Mouse (Mus musculus) heart, postnatal 14 days (tissue): ENCODE data around the gene Gm45234. TPM values are rescaled to one million over a fixed set of nuclear protein-coding genes. Genes with fewer than 3 reads are reported as not detected.
"Not testable (repeated sequence)": the region's sequence is repeated elsewhere in the genome, so short reads cannot be mapped to it uniquely, and the experiment has no call there.

Experiments used
- DNase-seq, 2 experiments: peaks; one replicate each; pipeline ENCODE4 v3.0.0; 2021 to 2022
- intact Hi-C: fragments of 180-260 bp; cut with DNase I; formaldehyde crosslinking; loops from one replicate; pipeline ENCODE4 v1.15.1; 2025
- long read RNA-seq, 2 experiments: library from polyadenylated mRNA; stranded (forward); transcript quantifications; one replicate each; pipeline ENCODE4 v2.0.0; 2021
- total RNA-seq, 2 experiments: library from RNA; stranded (reverse); gene quantifications; 2 replicates each; pipeline ENCODE4 v1.2.3; 2021

Gm45234 gene
- 1 to 10 TPM in 1 of 2 experiments, not detected in 1; 1.5 TPM for total RNA-seq
- long read RNA-seq, experiment 1: 0 reads
- long read RNA-seq, experiment 2: 0 reads

DNA sequence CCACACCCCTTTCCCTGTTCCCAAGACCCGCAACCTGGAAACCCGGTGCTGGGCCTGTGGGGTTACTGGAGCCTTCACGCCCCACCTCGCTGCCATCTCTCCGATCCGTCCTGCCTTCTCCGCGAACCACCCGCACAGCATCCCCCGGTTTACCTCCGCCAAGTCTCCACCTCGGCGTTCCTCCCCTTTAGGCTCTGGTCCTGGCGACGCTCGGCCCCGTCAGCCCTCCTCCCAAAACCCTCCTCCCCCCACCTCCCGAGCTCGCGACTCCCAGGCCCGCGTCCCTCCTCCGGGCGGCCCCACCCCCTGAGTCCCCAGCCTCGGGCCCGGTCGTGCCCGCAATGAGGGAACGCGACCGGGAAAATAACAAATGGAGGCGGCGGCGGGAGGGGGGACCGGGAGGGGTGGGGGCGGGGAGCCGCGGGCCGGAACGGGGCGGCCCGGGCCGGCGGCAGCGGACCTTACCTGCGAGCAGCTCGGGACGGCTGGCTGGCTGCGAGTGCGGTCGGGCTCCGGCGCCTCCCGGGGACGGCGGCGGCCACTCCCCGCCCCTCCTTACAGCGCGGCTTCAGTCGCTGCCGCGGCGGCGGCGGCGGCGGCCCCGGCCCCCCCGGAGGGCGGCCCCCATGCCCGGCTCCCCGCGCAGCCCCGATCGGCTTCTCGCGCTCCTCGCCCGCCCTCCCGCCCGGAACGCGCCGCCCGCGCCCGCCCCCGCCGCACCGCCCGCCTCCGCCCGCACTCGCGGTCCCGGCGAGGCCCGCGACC lies at the start of gene Gm45234, which contains the start of gene Atn1:
Gene Gm45234 (minus strand): TSS at position 191 of the 765 bp plus-strand sequence.
Gene Atn1 (minus strand): TSS at position 694 of the 765 bp plus-strand sequence.
- DNase-seq: peak; percentile 80
- intact Hi-C loops: loop anchor here (2.0 to 5.0 kb wide), 4 partner anchors 15 to 244 kb away; partner anchors contain the start of genes C1ra, C1rb, Grcc10 and Spsb2

DNA sequence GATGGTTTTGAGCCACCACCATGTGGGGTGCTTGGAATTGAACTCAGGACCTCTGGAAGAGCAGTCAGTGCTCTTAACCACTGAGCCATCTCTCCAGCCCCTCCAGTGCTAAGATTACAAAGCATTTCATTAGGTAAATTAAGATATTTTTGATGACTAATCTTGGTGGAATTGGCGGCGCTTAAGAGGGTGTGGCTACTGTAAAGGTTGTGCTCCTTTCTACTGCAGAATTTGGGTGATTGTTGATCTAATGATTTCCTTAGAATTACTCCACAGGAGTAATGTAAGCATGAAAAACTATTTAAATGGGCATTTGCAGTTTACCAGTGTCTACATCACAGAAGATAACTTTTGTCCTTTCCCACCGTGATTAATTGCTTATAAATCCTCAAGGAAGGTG lies 48.5 kb upstream of the Gm45234 start:
- DNase-seq: no peak
- intact Hi-C loops: loop anchor here (1.0 kb wide), 1 partner anchor 8 kb away; no protein-coding TSS in a partner anchor

DNA sequence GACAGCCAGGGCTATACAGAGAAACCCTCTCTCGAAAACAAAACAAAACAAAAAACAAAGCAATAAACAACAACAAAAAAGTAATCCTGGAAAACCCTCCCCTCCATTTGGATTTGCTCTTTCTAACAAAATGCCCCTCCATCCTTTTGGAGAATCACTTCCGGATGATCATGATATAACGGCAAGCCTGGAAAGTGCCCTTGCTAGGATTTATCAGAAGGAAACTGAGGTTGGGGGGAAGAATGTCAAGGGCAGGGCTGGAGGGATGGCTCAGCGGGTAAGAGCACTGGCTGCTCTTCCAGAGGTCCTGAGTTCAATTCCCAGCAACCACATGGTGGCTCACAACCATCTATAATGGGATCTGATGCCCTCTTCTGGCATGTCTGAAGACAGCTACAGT lies 47.9 kb upstream of the Gm45234 start:
- intact Hi-C loops: loop anchor here (1.0 kb wide), 1 partner anchor 7 kb away; no protein-coding TSS in a partner anchor
- not testable (repeated sequence) for DNase-seq

DNA sequence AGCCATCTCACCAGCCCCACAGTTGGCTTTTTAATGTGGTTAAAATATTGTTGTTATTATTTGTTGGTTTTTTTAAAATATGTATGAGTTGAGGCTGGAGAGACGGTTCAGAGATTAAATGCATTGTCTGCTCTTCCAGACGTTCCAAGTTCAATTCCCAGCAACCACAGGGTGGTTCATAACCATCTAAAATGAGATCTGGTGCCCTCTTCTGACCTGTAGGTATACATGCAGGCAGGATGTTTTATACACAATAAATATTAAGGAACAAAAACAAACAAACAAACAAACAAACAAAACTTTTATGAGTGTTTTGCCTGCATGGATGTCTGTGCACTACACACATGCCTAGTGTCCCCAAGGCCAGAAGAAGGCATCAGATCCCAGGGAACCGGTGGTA lies 47.2 kb upstream of the Gm45234 start:
- intact Hi-C loops: no loop called here
- no peak for DNase-seq

DNA sequence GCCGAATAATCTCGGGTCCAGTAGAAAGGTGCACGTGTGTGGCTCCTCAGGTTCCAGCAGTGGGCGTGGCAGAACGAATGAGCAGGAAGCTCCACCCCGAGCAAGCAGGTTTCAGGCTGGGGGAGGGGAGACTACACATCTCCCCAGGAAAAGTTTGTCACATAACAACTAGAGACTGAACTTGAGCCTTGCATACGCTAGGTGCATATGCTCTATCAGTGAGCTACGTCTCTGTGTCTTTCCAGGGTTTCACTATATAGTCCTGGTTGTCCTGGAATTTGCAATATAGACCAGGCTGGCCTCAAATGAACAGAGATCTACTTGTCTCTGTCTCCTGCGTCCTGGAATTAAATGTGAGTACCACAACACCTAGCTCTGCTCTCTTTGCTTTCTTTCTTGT lies 46.6 kb upstream of the Gm45234 start:
- intact Hi-C loops, DNase-seq: not testable (repeated sequence)

DNA sequence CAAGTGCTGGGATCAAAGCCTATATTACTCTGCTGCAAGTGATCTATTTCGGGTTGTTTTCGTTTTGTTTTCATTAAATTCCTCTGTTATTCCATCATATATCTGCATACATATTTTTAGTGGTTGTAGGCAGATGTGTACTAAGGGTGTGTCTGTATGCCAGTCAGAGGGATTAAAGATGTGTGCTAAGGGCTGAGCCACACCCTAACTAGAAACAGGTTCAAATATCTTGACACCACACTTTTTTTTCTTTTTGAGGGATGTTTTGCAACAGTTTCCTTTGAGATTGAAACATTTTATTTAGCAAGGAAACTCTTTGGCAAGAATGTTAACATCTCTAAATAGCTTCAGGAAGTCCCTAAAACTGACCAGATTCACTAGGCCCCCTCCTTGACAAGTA lies 40.4 kb upstream of the Gm45234 start:
- intact Hi-C loops: loop anchor here (1.0 kb wide), 1 partner anchor 8 kb away; no protein-coding TSS in a partner anchor
- no peak for DNase-seq

DNA sequence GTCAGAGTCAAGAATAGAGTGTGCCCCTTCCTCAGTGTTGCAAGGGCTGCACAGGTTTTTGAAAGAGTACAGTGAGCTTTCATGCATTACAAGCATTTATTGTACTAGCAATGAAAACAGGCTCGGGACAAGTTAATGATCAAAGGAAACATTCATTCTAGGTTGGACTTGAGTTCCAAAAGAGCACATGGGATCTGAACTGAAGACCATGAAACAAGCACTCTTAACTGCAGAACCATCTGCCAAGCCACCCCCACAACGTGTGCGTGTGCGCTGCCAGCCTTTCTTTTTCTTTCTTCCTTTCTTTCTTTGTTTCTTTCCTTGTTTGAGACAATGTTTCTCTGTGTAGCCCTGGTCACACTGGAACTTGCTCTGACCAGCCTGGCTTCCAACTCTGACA lies 40.0 kb upstream of the Gm45234 start:
- intact Hi-C loops: loop anchor here (1.0 kb wide), 1 partner anchor 9 kb away; no protein-coding TSS in a partner anchor
- DNase-seq: no peak

DNA sequence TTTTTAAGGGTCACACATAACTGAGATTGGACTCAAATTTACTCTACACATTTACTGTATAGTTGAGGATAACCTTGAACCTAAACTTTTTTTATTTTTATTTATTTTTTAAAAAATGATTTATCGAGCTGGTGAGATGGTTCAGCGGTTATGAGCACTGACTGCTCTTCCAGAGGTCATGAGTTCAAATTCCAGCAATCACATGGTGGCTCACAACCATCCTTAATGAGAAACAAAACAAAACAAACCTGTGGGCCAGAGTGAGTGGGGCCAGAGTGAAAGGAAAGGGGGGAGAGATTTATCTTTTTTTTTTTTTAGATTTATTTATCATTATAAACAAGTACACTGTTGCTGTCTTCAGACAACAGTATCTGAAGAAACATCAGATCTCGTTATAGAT lies 36.1 kb upstream of the Gm45234 start:
- intact Hi-C loops: no loop called here
- no peak for DNase-seq

DNA sequence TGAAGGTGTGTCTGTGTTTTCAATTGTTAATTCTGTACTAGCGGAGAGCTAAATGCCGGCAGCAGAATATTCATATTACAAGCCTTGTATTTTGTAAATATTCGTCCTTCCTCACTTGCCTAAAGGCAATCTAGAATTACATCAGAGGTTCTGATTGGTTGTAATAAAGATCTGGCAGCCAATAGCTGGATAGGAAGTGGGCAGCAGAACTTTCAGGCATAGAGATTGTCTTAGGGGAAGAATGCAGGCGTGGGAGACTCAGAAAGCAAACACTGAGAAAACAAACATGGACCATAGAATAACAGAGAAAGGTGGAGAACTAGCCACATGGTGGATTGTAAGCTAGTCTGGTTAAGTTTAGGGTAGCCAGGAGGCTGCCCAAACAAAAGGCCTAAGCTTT lies 34.3 kb upstream of the Gm45234 start:
- DNase-seq: no peak
- intact Hi-C loops: no loop called here

DNA sequence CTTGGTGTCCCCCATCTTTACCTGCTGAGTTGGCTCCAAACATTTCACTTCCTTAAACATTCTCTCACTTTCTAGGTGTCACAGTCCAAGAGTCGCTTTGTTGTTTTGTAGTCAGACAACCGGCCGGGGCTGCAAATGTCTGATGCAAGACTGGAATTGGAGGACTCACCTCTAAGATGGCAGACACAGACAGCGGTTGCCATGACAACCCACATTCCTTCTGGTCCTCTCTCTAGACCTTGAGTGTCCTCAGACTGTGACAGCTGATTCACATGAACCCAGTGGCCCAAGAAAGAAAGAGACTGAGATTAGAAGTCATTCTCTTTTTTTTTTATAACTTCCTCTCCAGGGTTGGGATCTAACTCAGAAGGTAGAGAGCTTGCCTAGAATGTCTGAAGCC lies 33.7 kb upstream of the Gm45234 start:
- no peak for DNase-seq
- intact Hi-C loops: no loop called here

DNA sequence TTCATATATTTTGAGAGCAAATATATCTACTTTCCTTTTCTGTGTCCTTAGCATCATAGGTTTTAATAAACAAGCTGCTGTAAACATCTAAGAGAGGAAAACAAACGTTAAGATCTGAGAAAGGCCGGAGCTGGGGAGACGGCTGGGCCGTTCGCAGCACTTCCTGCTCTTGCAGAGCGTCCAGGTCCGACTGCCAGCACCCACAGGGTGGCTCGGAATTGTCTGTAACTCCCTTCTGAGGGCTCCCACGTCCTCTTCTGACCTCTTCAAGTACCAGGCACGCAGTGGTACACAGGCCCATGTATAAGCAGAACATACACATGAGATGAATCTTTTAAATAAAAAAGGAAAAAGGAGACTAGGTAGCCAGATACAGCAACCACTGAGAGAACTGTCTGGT lies 31.9 kb upstream of the Gm45234 start:
- intact Hi-C loops: no loop called here
- no peak for DNase-seq

DNA sequence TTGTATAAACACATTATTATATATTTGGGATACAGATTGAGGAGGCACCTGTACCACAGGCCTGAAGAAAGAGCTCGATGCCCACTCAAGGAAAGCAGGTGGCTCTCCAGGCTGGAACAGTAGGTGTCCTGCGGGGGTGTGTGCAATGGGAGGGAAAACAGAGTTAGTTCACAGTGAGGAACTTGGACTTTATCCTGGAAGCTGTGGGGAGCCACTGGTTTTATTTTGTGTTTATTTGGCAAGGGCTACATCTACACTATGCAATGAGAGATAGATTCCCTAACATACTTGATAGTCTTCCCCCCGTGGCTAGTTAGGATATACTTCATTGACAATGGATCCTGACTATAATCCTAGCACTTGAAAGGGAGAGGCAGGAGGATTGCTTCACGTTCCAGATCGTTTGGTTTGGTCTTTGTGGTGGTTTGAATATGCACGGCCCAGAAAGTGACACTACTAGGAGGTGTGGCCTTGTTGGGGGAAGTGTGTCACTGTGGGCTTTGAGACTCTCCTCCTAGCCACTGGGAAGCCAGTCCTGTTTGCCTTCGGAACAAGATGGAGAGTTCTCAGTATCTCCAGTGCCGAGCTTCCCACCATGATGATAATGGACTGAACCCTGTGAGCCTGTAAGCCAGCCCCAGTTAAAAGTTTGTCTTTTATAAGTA lies 31.1 kb upstream of the Gm45234 start:
- intact Hi-C loops: no loop called here
- DNase-seq: no peak

DNA sequence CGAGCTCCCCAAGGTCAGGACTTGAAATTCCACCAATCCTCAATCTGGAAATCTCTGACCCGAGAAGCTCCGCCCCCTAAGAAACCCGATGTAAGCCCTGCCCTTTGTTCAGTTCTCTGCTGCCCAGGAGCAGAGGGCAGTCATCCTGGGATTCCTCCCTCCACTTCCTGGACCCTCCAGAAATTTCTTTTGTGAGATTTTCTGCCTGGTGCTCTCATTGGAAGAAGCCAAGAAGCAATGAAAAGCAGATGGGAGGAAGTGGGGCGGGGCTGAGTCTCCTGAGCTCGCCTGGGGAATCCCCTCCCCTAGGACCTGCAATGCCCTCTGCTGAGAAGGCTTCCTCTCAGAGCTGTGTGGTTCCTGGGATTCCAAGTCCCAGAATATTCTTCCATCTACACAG lies 26.6 kb upstream of the Gm45234 start:
- DNase-seq: peak in 1 of 2 experiments; percentile 43
- intact Hi-C loops: no loop called here

DNA sequence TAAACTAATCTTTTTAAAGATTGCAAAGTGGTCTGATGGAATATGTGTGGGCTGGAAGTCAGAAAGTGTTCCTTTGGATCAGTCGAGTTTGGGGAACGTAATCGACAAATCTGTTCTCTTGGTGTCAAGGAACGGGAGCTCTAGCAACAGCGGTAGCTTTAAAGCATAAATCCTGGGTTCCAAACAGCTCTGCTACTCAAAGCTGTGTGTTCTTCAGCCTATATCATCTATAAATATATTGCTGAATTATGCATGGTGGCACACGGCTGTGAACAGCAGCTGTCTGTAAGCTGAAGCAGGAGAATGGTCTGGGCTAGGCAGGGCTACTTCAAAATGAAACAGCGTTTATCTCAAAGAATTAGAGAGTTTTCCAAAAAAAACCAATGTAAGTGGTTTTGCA lies 25.1 kb upstream of the Gm45234 start:
- intact Hi-C loops: no loop called here
- no peak for DNase-seq

DNA sequence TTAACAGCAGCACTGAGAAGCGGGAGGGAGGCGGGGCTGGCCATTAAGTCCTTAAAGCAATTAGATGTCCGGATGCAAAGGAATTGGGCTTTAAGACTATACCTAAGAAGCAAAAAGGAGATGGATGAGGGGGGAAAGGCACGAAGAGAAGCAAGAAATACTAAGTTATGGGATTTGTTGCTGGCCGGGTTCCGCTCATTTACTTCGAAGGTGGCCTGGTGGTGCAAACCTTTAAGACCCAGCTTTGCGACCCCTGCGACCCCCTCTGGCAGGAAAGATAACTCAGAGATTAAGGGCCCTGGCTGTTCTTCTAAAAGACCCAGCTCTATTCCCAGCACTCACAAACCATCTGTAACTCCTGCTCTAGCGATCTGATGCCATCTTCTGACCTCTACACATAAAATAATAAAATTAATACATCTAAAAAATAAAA lies 24.2 kb upstream of the Gm45234 start:
- intact Hi-C loops: no loop called here
- DNase-seq: no peak

DNA sequence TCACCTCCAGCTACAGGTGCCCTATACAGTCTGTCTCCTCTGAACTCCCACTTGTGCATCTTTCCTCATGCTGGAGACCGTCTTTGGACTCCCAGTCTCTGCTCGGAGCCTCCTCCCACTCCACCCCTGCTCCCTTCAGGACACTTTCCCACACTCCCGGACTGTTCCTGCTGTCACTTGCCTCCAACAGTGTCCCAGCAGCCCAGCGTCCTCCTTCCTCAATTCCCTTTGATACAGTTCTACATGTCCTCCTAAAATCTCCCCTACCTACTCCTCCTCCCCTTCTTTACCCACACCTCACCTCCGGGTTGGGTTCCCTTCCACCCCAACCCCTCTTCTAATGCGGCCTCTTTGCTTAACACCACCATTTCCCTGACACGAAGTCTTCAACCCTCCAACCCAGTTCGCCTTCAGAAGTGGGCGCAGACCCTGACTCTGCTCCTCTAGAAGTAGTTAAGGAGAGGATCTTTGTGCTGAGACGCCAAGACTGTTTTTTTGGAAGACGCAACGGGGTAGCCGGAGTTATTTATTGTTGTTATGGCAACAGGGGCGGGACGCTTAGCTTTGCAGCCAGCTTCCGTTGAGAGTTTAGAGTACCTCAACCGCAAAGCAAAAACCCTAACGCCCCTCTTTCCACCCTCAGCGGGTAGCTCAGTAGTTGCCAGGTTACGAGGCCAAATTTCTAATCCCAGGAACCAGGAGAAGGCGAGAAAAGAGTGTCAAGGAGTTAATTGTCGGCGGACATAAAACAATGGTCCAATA lies 23.6 kb upstream of the Gm45234 start, which contains the start of gene Lrrc23:
Gene Lrrc23 (minus strand): TSS at position 506 of the 762 bp plus-strand sequence.
- intact Hi-C loops: no loop called here
- peak; percentile 36 to 51 for DNase-seq

DNA sequence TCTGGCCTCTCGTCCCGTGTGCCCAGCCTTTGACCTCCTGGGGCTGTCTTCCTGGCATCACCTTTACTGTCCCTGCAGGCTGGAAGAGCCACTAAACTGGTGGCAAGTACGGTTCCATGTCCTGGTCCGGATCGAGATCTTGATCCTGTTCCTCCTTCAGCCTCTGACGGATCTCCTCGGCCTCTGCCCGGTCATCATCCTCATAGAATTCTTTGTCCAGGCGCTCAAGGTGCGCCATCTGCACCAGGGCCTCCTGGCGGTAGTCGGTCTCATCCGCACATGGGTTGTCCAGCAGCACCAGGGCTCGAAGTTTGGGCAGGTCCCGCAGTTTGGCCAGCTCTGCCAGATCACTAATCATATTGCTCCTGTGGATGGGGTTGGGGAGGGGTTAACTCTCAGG lies 14.7 kb upstream of the Gm45234 start:
- intact Hi-C loops: no loop called here
- no peak for DNase-seq

DNA sequence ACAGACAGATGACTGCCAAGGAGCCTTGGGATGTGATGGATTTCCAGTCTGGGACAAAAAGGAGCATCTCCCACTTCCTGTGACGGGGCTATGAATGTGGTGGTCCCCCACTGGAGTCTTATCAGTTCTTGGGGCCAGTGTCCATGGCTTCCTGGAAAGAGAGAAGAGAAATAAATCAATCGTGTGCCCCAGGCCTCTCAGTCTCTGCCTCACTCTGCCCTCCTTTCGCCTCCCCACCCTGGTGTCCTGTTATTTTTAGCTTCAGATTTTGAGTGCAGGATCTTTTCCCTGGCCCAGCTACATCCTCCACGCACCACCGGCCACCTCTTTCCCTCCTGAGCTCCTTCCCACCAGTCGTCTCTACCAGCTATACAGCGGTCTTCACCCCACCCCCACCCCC lies 14.2 kb upstream of the Gm45234 start:
- intact Hi-C loops: no loop called here
- DNase-seq: no peak

DNA sequence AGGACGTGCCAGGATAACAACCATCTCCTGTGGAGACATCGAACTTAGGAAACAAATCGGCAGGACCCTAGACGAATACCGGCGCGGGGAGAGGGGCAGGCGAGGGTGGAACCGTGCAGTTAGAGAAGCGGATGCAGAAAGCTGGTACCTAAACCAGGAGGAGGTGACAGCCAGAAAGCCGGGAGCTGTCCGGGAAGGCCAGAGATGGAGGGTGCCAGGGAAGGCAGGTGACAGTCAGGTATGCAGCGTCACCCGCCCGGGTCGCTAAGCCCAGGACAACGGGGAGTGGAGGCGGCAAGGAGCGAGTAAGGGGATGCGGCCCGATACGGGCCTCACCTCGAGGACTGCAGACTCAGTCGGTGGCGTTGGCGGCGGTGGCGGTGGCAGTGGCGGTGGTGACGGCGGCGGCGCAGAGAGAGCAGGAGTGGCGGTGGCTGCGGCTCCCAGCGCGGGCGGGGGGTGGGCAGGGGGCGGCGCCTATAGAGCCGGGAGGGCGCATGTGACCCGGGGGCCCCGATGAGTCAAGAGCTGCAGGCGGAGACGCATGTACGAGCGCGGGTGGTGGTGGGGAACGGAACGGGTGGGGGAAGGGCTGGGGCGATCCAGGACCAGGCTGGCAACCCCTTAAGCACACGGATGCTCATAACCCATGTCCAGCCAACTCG lies 13.4 kb upstream of the Gm45234 start, which contains the start of gene Eno2:
Gene Eno2 (minus strand): TSS at position 573 of the 665 bp plus-strand sequence.
- intact Hi-C loops: loop anchor here (10.0 kb wide), 1 partner anchor 284 kb away; no protein-coding TSS in a partner anchor
- DNase-seq: peak; percentile 46 to 56

DNA sequence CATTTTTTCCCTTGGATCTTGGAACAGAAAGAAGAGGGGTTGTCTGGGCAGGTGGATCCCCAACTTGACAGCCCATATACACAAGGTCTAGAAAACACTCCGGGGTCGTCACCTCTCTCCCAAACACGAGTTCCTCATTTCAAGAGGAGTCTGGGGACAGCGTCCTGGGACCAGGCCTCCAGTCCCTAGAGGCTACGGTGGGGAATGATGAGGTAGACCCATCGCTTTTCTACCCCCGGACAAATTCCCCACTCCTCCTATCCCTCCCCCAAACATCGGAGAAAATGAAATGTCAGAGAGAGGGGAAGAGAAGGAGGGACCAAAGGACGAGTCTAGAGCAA lies 12.9 kb upstream of the Gm45234 start:
- no peak for DNase-seq
- intact Hi-C loops: loop anchor here (10.0 kb wide), 1 partner anchor 284 kb away; no protein-coding TSS in a partner anchor
